Mouse (Mus musculus): ENCODE measurements at regions not wholly inside any gene's neighbourhood (a gene's known extent, or its start where the extent isn't known, plus 50 kb on each side); places are given as distances from the start of the nearest gene placed in this dataset. TPM values are rescaled to one million over a fixed set of nuclear protein-coding genes. Genes with fewer than 3 reads are reported as not detected.

- WGBS = 85% methylated on average over 1 of the region's 1 CpGs
- Histone ChIP-seq H3K4me3 (no peak overlapping the region), H3K4me1 (no peaks in the 10 kb centered on the region), H3K9ac (replicated peaks) (no peak overlapping the region), H3K9me3 (no peaks in the 10 kb centered on the region), H3K27ac (replicated peaks) (no peak overlapping the region), H3K4me2 (replicated peaks) (no peak overlapping the region), H3K36me3 (no peaks in the 10 kb centered on the region), H3K27me3 (no peaks in the 10 kb centered on the region)
- ATAC-seq (replicated peaks) = no peak
Observed at GRCm38 (mm10) chr6:133170548-133170947, 65.8 kb downstream of the Smim10l1 start.

GRCm38 (mm10) chr6:133171286-133171685 is 66.6 kb downstream of the Smim10l1 start:
- Histone ChIP-seq H3K27me3 (no peaks in the 10 kb centered on the region), H3K9me3 (no peaks in the 10 kb centered on the region), H3K4me2 (replicated peaks) (no peak overlapping the region), H3K4me3 (no peak overlapping the region), H3K4me1 (no peaks in the 10 kb centered on the region), H3K36me3 (no peaks in the 10 kb centered on the region), H3K9ac (replicated peaks) (no peak overlapping the region), H3K27ac (replicated peaks) (no peak overlapping the region)
- WGBS = 65% methylated on average over 2 of the region's 2 CpGs
- no peak for ATAC-seq (replicated peaks)

DNA sequence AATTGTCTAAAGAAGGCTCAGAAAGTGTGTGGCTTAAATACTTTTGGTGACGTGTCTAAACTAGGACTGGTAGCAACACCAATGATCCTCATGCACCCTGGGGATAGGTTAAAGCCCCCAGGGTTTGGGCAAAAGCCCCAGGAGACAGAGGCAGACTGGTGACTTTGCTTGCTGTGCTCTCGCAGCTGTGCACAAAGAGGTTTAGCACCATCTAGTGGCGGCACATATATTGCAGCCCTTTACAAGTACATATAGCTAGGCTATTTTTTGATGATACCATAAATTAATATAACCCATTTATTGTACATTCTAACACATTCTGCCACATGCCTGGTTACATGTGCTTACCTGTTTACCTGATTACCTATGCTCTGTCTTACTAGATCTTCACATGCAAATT is 85.8 kb upstream of the 5530400C23Rik start:
- no peak overlapping the region for H3K4me3 ChIP-seq
- H3K4me1 ChIP-seq = no peaks in the 10 kb centered on the region
- no peaks in the 10 kb centered on the region for H3K36me3 ChIP-seq
- no peak overlapping the region for H3K4me2 ChIP-seq (replicated peaks)
- WGBS = 5% methylated on average over 3 of the region's 3 CpGs
- ATAC-seq (replicated peaks) = peak; percentile 67; the same call in 1 of the 2 replicates
- no peak overlapping the region for H3K9ac ChIP-seq (replicated peaks)
- no peaks in the 10 kb centered on the region for H3K9me3 ChIP-seq
- no peaks in the 10 kb centered on the region for H3K27me3 ChIP-seq
- H3K27ac ChIP-seq (replicated peaks) = no peak overlapping the region

Small RNA genes lying in the stretch of these regions (microRNA-seq; reads per million reads assigned to microRNA genes)
- gene Gm23403 (not detected), gene Gm25019 (not detected)
